Mouse (Mus musculus): ENCODE measurements around the gene Rpl23a.

The Rpl23a gene

DNA sequence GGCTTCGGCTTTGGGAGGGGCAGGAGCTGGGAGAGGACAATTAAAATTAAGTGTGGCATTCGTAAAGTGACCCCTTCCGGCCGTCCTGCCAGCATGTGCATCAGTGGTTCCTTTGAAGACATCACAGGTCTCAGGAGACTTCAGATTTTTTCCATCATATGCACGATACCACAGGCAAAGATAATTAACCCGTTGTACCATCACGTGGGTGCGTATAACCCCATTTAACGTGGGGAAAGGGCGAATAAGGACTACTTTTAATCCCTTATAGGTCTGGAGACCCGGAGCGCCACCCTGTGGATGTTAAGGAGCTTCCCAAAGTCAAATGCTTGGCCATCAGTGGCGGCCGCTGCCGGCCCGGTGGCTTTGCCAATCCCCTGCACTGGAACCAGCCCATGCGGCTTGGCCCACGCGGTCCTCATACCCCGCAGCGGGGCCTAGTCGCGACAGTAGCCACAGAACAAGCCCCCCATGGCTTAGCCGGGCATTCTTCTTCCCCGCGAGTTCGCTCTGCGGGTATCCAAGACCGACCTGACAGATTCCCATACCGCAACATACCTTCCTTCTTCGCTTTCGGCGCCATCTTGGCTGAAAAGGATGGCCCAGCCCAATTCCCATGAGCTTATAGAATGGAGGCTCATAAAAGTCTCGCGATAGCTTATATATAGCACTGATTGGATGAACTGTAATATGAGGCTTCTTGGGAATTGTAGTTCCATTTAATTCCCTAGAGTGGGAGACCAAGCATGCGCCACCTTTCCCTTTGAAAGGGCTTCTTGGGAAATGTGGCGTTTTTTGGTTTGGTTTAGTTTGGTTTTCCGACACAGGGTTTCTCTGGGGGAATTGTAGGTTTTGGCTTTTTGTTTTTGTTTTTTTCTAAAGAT lies at the start of gene Rpl23a:
Gene Rpl23a, minus strand, starts transcription at position 624 of the 884 bp plus-strand sequence.
- in situ Hi-C loops (cut with MboI, MseI): no loop called here

DNA sequence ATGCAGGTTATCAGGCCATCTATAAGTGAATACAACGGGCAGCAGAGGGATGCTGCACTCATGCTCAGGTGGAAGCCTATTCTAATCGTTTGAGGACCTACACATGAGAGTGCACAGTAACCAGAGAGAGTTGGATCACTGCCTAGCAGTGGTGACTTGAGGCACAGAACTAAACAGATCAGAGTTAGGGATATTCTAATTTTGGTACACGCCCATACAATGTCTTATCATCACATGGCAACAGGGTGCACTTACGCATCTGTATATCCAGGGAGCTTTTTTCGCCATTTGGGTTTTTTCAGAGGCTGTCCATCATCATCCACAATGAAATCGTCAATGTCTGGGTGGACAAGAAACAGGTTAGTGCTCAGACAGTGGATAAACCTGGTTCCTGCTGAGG lies 48.1 kb upstream of the Rpl23a start:
- in situ Hi-C loops (cut with MboI, MseI): loop anchor here (25.0 kb wide), 1 partner anchor 1781 kb away; no protein-coding TSS in a partner anchor

DNA sequence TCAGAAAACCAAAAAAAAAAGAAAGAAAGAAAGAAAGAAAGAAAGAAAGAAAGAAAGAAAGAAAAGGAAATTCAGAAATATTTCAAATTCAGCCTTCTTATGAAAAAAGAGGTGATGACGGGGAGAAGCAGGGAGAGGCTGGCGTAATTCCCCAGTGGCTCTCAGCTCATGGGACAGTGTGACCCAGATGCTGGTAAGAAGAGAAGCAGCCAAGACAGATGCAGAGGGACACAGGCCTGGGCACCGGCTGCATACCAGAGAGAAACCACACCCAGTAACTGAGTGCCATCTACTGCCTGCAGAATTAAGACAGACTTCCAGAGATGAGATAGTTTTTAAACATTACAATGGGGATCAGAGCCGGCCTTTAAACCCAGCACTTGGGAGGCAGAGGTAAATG lies 40.2 kb upstream of the Rpl23a start:
- in situ Hi-C loops (cut with MboI, MseI): no loop called here

DNA sequence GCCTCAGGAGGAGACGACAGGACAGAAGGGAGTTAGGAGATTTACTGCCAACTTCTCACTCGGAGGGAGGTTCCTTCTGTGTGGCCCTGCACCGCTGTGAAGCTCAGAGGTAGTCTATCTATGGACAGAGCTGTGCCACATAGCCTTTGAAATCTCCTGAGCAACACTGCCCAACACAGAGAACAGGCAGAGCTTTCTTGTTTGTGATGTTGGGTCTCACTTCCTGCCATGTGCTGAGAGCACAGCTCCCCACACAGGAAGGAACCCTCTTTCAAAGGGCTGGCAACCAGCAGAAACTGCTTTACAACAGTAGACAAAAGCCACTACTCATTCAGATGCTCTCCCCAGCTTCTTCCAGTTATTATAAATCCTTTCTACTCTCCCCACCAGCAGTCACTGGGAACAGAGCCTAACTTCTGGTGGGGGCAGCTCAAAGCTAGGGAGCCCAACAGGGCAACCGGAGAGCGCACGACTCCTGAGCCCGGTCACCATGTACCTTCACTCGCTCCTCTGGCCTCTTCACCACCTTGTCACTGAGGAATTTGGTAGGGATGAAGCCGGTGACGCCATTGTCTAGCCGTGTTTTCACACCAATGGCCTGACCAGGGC lies 32.4 kb upstream of the Rpl23a start:
- in situ Hi-C loops (cut with MboI, MseI): no loop called here

DNA sequence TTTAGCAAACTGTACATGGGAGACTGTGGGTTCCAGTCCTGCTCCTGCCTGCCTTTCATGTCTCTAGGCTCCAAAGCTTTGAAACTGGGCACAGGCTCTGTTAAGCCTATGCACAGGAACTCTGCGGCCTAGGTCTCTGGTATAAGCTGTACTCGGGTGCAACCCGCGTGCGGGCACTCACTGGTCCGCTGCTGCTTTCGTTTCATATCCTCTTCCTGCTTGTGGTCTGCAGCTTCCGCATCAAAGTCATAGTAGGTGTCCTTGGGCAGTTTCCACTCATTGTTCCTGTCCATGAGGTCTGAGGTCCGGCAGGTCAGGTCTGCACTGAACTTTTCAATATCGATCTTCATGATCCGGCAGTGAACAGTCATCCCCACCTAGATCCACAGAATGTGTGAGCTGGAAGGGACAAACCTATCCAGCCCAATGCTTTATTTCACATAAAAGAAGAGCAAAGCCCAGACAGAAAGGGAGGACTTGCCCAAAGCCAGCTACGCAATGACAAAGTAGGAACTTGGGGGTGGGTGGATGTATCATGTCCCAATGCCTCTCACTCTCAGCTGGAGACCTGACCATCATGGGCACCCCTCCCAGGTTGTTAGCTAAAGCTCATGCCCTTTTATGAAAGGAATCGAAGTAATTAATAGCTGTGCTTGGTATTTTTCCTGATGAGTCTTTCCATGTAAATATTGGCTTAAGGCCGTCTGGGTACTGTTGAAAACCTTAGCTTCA lies 29.9 kb upstream of the Rpl23a start:
- in situ Hi-C loops (cut with MboI, MseI): no loop called here

DNA sequence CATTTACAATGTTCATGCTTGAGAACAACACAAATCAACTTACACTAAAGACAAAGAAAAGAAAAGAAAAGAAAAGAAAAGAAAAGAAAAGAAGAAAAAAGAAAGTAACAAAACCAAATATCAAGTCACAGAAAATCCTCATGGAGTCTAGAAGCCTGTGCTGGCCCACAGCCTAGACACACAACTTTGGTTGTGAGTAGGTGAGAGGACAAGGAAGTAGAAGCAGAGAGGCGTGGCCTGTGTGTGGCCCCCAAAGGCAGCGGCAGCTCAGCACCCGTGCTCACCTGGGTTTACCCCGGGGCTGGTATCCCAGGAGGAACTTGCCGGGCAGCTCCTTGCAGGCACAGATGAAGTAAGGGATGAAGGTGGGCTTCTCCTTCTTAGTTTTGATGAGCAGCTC lies 28.1 kb upstream of the Rpl23a start:
- in situ Hi-C loops (cut with MboI, MseI): no loop called here

DNA sequence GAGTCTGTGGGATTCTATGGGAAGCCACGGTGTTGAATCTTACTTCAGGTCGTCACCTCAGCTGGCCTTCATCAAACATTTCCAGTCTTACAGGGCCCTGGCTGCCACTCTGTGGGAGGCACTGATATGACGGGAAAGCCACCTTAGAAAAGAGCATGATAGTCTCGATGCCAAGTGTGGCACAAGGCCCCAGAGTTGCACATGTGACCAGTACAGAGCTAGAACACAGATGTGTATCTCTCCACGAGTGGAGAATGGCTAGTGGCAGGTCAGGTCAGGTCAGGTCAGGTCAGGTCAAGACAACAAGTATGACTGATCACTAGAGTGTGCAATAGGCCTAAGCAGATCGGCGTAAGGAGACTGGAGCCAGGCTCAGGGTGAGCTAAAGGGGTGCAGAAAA lies 27.2 kb upstream of the Rpl23a start:
- in situ Hi-C loops (cut with MboI, MseI): no loop called here

DNA sequence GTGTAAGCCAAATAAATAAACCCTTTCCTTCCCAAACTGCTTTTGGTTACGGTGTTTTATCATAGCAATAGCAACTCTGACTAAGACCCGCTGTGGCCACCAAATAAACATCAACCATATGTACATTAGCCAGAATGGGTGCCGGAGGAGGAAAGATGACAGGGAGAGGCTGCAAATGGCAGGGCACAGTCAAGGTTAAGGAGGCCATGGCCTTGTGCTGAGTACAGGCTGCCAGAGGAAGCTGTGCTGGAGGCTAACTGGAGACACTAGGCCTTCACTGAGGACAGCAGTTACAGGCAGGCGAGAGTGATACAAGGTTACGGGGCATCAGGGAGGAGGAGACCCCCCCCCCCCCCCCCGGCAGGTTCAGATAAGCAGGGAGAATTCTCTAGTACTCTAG lies 26.5 kb upstream of the Rpl23a start:
- in situ Hi-C loops (cut with MboI, MseI): no loop called here

DNA sequence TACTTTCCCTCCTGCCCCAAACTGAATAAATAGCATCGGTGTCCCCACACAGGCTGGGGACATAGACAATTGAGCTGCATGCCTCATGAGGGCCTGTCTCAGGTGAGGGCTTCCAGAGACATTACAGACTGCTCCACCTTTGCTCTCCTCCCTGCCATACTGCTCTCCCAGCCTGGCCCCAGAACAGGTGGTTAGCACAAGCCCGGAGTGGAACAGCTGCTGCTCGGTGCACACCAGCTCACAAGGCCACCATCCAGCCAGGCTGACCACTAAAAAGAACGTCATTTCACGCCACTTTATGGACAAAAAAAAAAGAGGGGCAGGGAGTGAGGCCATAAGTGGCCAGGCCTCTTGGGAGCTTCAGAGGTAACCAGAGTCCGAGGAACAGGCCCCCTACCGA lies 23.8 kb upstream of the Rpl23a start:
- in situ Hi-C loops (cut with MboI, MseI): no loop called here

DNA sequence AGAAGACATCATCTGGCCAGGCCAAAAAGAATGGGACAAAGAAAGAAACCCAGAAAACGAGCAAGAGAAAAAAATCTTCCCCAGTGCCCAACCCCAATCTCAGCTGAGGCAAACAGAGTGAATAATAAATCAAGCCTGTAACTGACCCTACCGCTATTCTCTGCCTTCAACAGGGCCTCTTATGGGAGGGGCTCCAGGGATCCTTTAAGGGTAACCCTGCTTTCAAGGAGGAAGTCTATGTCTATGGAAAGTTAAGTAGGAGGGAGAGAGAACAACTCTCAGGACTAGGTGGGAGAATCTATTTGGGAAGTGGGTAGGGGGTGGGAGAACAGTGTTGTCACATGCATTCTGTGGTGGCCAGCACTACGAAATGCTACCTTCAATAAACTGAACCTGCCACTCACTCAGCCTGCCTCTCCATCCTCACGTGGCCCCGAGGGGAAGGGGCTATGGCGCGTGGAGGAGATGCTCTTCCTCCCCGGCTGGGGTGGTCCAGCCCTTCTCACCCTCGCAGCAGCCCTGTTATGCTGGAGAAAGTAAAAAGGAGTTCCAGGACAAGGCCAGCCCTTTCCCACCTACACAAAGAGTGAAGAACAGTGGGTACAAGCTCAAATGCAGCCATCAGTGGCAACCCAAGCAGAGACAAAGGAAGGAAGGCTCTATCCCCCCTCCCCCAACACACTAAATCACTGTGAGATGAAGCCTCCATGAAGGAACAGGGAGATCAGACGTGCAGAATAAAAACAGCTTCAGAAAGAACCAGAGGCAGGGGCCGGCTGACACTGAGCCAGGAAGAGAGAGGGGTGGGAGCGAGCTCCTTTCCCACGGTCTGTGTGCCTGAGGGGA lies 22.2 kb upstream of the Rpl23a start:
- in situ Hi-C loops (cut with MboI, MseI): no loop called here

DNA sequence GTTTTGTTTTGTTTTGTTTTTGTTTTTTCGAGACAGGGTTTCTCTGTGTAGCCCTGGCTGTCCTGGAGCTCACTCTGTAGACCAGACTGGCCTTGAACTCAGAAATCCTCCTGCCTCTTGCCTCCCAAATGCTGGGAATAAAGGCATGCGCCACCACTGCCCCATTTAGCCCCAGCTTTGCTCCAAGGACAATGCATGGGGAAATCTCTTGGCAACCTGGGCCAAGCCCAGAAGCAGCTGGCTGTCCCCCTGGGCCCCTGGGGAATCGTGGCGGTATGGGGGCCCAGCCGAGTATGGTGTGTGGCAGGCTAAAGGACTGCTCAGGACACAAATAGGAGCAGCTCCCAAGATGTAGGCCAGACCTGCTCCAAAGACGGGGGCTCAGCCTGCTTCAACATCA lies 20.9 kb upstream of the Rpl23a start:
- in situ Hi-C loops (cut with MboI, MseI): no loop called here

DNA sequence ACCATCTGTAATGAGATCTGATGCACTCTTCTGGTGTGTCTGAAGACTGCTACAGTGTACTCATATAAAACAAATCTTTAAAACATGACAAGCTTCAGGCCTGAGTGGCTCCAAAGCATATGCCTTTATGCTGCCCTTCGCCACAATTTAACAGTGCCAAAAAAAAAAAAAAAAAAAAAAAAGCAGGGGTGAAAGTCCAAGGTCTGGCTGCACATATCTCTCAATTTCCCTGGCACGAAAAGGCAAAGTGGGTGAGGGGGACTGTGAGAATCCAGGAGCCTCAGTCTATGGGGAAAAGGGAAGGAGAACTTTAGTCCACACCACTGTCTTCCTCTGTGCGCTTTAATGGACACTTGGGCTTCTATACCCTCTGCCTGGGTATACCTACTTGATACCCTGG lies 19.0 kb upstream of the Rpl23a start:
- in situ Hi-C loops (cut with MboI, MseI): no loop called here

DNA sequence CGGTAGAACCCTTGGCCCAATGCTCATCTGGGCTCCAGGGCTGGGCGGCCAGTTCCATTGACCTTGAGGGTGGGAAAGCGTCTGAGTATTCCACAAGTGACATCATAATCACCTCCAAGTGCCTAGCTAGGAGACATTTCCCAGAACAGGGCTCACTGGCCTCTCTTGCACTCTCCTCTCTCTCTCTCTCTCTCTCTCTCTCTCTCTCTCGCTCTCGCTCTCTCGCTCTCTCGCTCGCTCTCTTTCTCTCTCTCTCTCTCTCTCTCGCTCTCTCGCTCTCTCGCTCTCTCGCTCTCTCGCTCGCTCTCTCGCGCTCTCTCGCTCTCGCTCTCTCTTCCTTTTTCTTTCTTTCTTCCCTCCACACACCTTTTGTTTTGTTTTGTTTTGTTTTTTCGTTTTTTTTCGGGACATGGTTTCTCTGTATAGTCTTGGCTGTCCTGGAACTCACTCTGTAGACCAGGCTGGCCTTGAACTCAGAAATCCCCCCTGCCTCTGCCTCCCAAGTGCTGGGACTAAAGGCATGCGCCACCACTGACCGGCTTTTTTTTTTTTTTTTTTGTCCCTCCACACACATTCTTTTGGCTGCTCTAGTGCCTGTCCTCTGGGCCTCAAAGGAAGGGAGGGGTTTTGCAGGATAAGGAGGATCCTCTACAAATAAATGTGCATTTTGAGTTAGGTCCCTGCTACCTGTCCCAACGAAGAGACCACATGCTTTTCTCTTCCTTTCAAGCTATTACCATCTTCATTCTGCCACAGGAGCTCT lies 11.9 kb upstream of the Rpl23a start:
- in situ Hi-C loops (cut with MboI, MseI): no loop called here

DNA sequence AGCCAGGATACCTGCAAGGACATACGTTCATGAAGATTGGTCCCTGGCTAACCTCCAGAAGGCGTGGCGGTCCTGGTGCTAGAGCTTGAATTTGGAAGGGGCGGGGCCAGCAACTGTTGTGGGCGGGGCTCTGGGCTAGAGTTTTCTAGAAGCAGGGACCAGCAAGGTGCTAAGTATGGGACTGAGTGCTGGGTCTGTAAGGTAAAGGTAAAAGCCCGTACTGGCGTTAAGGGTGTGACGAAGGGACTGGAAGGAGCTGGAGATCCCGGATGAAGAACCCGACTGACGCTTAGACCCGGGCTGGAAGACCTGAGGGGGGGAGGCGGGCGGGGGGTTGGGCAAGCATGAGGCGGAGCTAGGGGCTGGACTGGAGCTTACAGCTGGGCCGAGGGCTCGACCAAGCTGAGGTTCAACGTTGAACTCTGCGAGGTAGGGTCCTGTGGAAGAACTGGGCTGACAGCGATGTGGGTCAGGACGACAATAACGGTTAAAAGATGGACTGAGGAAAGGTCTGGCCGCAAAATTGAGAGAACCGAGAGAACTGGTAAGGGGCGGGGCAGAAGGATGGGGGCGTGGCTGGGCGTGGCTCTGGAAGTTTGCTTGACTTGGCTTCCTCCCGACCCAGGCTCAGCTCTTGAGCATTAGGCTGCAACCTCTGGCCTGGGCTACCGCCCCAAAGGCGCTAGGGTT lies 11.2 kb upstream of the Rpl23a start:
- in situ Hi-C loops (cut with MboI, MseI): no loop called here

DNA sequence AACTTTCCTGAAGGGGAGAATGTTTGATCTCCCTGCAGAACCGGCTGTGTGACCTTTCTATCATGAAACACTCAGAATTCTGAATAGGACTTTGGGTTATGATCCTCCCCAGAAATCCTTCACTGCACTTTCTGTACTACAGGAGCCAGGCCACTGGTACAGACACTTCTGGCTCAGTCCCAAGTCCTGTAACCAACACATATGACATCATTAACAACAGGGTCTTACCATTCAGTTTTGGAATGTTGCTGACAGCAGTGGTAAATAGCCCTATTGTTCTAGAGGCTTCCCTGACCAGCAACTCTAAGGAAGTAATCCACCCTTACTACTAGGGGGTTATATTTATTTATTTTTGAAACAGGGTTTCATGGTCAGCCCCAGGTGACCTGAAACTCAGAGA lies 9.7 kb upstream of the Rpl23a start, which contains the start of gene Proca1:
Gene Proca1, plus strand, starts transcription at position 280 of the 400 bp plus-strand sequence.
- in situ Hi-C loops (cut with MboI, MseI): no loop called here

DNA sequence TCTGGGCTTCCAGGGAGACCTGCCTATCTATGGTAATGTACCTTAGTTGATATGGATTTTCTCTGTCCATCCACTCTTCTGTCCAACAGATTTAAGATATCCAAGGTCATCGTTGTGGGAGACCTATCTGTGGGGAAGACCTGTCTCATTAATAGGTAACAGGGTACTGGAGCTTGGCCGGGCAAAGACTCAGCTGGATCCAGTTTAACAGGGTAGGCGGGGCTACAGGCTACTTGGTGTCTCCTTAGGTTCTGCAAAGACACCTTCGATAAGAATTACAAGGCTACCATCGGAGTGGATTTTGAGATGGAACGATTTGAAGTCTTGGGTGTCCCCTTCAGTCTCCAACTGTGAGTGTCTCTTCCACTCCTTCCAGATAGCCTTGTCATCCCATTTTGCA lies 6.7 kb upstream of the Rpl23a start:
- in situ Hi-C loops (cut with MboI, MseI): no loop called here

DNA sequence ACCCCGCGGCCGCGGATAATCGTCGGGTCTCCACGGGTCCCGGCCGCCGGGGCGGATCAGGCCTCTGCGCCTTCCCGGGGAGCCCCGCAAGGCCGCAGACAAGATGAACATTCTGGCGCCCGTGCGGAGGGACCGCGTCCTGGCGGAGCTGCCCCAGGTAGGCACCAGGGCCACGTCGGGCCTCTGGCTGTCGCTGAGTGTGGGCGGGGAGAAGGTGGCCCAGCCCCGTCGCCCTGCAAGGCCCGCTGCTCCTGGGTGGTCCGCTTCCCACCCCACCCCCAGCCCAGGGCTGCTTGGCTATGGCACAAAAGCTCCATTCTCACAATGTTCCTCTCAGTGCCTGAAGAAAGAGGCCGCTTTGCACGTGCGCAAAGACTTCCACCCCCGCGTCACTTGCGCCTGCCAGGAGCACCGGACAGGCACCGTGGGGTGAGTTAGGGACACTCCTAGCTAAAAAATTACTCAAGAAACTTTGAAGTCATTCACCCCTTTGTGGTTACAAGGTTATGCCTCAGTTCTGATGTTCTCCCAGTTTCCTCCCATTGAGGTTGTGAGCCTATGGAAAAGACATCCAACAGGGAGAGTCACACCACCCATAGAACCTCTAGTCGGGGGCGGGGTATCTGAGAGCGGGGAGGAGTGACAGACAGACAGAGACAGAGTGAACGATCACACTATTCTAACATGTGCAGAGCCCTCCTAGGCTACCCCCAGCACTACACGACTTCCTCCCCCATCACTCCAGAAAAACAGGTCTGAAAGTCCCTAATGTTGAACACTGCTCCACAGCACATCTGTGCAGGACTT lies 6.1 kb upstream of the Rpl23a start:
- in situ Hi-C loops (cut with MboI, MseI): loop anchor here (5.0 kb wide), 1 partner anchor 953 kb away; no protein-coding TSS in a partner anchor

DNA sequence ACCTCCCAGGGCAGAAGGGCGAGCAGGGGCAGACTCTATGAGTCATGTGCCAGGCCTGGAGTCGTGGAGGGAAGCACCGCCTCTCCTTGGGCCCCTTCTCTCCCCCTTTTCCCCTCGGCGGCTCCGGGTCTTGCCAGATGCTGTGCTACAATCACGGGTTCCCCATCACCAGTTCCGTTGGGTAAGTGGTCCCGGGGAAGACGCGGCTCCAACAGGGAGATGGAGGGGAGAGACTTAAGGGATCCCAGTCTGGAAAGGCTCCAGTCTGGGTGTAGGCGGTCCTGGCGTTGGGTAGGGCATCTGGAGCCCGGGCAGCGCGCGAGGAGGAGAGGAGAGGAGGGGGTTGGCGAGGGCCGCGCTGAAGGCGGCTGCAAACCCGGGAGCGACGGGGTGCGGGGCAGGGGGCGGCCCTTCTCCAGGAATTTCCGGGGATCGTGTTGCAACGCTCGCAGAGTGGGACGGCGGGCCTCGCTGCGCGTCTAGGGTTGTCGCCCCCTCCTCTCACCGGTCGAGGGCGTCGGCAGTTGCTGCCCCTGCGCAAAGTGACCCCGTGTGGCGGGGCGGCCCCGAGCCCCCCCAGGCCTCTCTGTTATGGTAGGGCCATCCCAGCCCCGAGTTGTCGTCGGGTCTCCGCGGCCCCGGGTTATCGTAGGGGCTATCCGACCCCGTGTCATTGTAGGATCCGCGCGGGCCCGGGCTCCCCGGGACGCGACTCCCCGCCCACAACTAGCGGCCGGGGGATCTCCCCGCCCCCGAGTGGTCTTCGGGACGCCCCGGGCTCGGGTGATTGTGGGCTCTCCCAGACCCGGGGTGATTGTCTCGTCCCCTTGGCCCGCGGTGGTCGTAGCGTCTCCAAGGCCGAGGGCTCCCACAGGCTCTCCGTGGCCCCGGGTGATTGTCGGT lies 5.2 kb upstream of the Rpl23a start, which contains the start of gene Rab34:
Gene Rab34, plus strand, starts transcription at position 100 of the 903 bp plus-strand sequence.
- in situ Hi-C loops (cut with MboI, MseI): loop anchor here (5.0 kb wide), 1 partner anchor 954 kb away; no protein-coding TSS in a partner anchor

Data from regulatory T cell (primary cell).